Mouse (Mus musculus) liver, embryonic 14.5 days (tissue): ENCODE results near the gene Farp1.

Experiments used
- CTCF ChIP-seq: IDR thresholded peaks from 2 replicates; pipeline ENCODE4 v1.5.1; 2016; ENCODE audit warnings: antibody characterized with exemption, low read depth, control low read depth
- EP300 ChIP-seq: IDR thresholded peaks from 2 replicates; pipeline ENCODE4 v1.6.1; 2016; ENCODE audit warnings: antibody characterized with exemption, low read depth

GRCm38 (mm10) chr14:121285379-121286120, 250.6 kb downstream of the Farp1 start:
- TF ChIP-seq CTCF (peak; percentile 19; the same call in 1 of the 2 replicates), EP300 (no peak)
